Mouse (Mus musculus): Measurements from ENCODE around the gene Psmb9.
"Not testable (repeated sequence)": the region's sequence is repeated elsewhere in the genome, so short reads cannot be mapped to it uniquely, and the experiment has no call there.

Gene Psmb9

GRCm38 (mm10) chr17:34187261-34187916 lies at the start of gene Psmb9, which contains the start of gene Tap1:
Gene Psmb9, minus strand, starts transcription at chr17:34187764.
Gene Tap1, plus strand, starts transcription at chr17:34187553.
- peak; percentile 91 for DNase-seq

- no peak for DNase-seq
Observed at GRCm38 (mm10) chr17:34236691-34237090, 49.1 kb upstream of the Psmb9 start.

- DNase-seq, result peak; percentile 60
Observed at GRCm38 (mm10) chr17:34234926-34235325, 47.4 kb upstream of the Psmb9 start.

- not testable (repeated sequence) for DNase-seq
Observed at GRCm38 (mm10) chr17:34232021-34232420, 44.5 kb upstream of the Psmb9 start.

GRCm38 (mm10) chr17:34230971-34231370 lies 43.4 kb upstream of the Psmb9 start:
- not testable (repeated sequence) for DNase-seq

GRCm38 (mm10) chr17:34225911-34226310 lies 38.3 kb upstream of the Psmb9 start:
- DNase-seq, result not testable (repeated sequence)

- DNase-seq, result no peak
Observed at GRCm38 (mm10) chr17:34225426-34225825, 37.9 kb upstream of the Psmb9 start.

- DNase-seq, result no peak
Observed at GRCm38 (mm10) chr17:34224816-34225215, 37.3 kb upstream of the Psmb9 start.

GRCm38 (mm10) chr17:34220401-34220800 lies 32.8 kb upstream of the Psmb9 start:
- DNase-seq, result not testable (repeated sequence)

GRCm38 (mm10) chr17:34219801-34220200 lies 32.2 kb upstream of the Psmb9 start:
- DNase-seq, result not testable (repeated sequence)

- DNase-seq, result not testable (repeated sequence)
Observed at GRCm38 (mm10) chr17:34219096-34219495, 31.5 kb upstream of the Psmb9 start.

GRCm38 (mm10) chr17:34218675-34219074 lies 31.1 kb upstream of the Psmb9 start:
- no peak for DNase-seq

GRCm38 (mm10) chr17:34217986-34218385 lies 30.4 kb upstream of the Psmb9 start:
- no peak for DNase-seq

- DNase-seq, result no peak
Observed at GRCm38 (mm10) chr17:34217216-34217928, 29.8 kb upstream of the Psmb9 start.

GRCm38 (mm10) chr17:34215176-34215575 lies 27.6 kb upstream of the Psmb9 start:
- DNase-seq, result no peak

GRCm38 (mm10) chr17:34213936-34214335 lies 26.4 kb upstream of the Psmb9 start:
- DNase-seq, result no peak

- no peak for DNase-seq
Observed at GRCm38 (mm10) chr17:34211746-34212365, 24.3 kb upstream of the Psmb9 start.

GRCm38 (mm10) chr17:34210599-34210998 lies 23.0 kb upstream of the Psmb9 start:
- DNase-seq, result peak; percentile 50

- peak; percentile 30 for DNase-seq
Observed at GRCm38 (mm10) chr17:34209680-34210079, 22.1 kb upstream of the Psmb9 start.

- DNase-seq, result no peak
Observed at GRCm38 (mm10) chr17:34208421-34208820, 20.9 kb upstream of the Psmb9 start.

- DNase-seq, result no peak
Observed at GRCm38 (mm10) chr17:34207866-34208265, 20.3 kb upstream of the Psmb9 start.

- DNase-seq, result no peak
Observed at GRCm38 (mm10) chr17:34207456-34207855, 19.9 kb upstream of the Psmb9 start.

- no peak for DNase-seq
Observed at GRCm38 (mm10) chr17:34206731-34207130, 19.2 kb upstream of the Psmb9 start.

GRCm38 (mm10) chr17:34205746-34206176 lies 18.2 kb upstream of the Psmb9 start:
- DNase-seq, result peak; percentile 22
